Mouse (Mus musculus) lung, postnatal 36 days (tissue): ENCODE results near the gene Ptges2.

Experiments
- DNase-seq: peaks from one replicate; pipeline ENCODE4 v3.0.0; 2022; ENCODE audit warnings: mixed read lengths

Gene Ptges2

DNA sequence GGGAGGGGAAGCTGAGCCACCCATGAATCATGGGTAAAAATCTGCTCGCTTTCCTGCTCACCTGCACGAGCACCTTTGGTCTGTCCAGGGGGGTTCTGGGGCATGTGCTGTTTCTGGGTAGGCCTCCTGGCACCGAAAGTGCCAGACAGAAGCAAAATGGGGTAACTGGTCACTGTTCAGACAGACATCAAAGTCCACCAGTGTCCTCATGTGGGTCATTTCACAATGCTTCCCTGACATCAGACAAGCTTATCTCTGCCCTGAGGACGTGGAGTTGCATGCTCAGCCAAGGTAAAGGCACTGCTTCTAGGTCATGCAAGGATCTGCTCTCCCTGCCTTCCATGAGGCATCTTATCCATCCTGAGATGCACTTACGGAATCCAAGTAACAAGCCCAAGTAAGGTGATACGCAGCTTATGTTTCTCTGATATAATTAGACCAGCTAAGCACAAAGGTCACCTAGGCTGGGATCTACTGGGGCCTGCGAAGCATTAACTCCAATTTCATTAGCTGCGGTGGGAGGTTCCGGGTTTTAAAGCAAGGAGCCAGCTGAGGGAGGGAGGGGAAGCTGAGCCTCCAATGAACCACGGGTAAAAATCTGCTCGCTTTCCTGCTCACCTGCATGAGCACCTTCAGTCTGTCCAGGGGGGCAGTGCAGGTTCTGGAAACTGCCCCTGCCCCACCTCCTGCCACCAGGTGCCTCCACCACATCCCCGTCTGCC lies 22.9 kb downstream of the Ptges2 start:
- DNase-seq = no peak

GRCm38 (mm10) chr2:32419359-32419758 lies 23.7 kb downstream of the Ptges2 start:
- DNase-seq = peak; percentile 88

DNA sequence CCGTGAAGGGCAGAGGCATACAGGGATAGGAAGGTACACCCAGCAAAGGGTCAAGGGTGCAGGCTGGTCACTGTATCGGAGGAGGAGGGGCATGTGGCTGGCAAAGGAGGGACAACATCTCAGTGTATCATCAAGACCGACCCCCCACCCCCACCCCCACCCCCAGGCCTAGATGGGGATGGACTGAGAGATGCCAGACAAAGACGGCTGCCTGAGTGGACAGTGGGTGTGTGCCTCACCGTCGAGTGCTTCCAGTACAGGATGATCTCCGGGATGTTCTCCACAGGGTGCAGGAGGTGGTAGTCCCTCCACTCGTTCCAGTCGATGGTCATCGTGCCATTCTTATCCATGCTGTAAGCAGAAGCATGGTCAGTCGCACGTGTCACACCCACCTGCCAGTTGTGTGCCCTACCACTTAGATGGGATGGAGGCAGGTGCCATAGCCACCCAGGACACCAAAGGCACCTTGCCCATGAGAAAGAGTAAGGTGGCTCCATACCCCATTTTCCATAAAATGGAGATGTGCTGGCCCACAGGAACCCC lies 24.4 kb downstream of the Ptges2 start:
- no peak for DNase-seq

GRCm38 (mm10) chr2:32420647-32421046 lies 25.0 kb downstream of the Ptges2 start:
- no peak for DNase-seq

GRCm38 (mm10) chr2:32421851-32422251 lies 26.2 kb downstream of the Ptges2 start:
- no peak for DNase-seq

DNA sequence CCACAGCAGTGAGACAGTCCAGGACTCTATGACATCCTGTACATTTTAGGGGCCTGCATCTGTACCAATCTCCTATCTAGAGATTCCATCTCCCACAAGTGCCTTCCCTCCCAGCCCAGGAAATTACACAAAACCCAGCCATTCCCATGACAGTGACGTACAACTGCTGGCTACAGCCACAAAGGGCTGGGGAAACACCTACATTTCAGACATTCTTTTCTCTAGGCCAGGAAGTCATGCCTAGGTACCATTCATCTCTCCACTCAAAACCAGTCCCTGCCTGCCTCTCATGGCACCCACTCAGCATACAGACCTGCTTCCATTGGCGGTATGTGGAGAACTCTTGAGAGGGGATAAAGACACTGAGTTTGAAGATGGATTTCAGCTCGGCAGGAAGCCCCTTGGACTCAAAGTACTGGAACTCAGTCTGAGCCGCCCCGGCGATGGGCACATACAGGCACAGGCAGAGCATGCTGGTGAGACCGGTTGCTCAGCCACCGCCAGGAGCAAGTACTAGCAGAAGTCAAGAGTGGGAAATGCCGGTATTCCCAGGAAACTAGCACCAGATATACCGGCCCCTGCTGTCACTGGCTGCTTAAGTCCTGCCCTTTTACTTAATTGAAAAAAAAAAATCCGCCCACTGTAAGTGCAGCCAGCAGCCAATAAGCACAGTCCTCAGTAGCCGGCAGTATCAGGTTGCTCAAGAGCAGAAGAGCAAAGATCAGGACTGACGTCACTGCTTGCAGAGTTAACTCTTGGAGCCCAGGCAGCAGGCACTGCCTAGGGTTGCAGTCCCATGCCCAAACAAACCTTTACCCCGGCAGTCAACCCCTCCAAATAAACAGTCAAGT lies 28.0 kb downstream of the Ptges2 start:
- peak; percentile 93 for DNase-seq

DNA sequence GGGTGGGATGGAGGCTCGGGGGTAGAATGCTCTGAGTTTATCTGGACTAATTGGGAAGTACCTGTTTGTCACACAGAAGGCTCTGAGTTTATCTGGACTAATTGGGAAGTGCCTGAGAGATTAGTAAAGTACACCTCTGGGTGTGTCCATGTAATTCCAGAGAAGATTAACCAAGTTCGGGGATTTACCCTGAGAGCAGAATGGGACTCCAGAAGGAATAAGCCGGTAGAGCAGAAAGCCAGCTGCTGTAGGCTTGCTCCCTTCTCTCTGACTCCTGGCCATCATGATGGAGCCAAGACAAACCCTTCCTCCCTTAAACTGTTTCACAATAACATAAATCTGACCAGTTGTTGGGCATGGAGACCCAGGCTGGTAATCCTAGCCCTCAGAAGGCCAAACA lies 29.1 kb downstream of the Ptges2 start:
- DNase-seq = no peak

DNA sequence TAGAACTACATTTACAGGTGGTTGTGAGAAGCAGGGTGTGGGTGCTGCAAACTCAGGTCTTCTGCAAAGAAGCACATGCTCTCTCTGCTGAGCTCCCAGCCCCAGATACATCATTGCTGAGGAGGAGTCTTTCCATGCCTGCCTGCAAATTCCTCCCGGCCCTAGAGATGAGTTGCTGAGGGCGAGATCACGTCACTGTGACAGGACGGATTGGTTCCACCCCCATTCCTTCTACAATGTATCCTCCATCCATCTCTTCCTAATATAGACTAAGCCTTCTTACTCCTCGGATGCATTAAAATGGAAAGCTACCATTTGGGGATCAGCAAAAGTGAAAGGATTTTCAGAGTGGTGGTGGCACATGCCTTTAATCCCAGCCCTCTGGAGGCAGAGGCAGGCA lies 29.9 kb downstream of the Ptges2 start:
- DNase-seq = no peak

- no peak for DNase-seq
Measured at GRCm38 (mm10) chr2:32426141-32426540, 30.4 kb downstream of the Ptges2 start.

DNA sequence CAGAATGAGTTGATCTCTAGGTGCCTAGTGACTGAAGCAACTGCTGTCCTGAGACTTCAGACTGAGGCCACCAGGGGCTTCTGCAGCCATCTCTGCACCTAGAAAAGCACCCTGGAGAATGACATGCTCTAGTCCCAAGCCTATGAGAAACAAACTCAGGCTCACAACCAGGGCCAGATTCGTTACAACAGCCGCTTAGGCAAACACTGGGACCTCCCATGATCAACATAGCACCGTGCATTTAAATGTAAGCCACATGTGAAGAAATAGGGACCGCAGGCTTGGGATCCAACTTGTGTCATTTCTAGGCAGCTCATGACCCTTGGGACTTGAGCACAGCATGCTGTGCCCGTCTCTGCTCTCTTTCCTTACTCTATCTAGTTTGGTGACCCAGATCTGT lies 32.0 kb downstream of the Ptges2 start:
- DNase-seq = no peak

DNA sequence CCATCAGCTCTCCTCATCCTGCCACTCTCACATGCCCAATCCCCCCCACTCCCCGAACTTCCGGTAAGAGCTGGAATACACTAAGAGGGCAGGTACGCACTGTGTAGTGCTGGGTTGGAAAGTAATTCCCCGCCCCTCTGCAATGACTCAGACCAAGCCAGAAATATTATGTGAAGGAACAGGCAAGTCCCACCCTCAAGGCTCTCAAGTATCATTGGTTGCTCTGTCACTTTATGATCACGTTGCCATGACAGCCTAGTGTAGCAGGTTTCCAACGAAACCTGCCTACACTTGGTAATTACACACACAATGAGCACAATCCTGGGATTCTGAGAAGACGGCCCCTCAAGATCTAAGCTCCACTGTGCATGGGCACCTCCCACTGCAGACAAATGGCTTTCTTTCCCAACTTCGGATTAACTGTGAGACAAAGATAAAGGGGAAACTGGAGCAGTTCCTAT lies 32.6 kb downstream of the Ptges2 start:
- peak; percentile 88 for DNase-seq

- no peak for DNase-seq
Measured at GRCm38 (mm10) chr2:32429215-32429891, 33.7 kb downstream of the Ptges2 start.

- peak; percentile 75 for DNase-seq
Measured at GRCm38 (mm10) chr2:32430701-32431676, 35.3 kb downstream of the Ptges2 start.

DNA sequence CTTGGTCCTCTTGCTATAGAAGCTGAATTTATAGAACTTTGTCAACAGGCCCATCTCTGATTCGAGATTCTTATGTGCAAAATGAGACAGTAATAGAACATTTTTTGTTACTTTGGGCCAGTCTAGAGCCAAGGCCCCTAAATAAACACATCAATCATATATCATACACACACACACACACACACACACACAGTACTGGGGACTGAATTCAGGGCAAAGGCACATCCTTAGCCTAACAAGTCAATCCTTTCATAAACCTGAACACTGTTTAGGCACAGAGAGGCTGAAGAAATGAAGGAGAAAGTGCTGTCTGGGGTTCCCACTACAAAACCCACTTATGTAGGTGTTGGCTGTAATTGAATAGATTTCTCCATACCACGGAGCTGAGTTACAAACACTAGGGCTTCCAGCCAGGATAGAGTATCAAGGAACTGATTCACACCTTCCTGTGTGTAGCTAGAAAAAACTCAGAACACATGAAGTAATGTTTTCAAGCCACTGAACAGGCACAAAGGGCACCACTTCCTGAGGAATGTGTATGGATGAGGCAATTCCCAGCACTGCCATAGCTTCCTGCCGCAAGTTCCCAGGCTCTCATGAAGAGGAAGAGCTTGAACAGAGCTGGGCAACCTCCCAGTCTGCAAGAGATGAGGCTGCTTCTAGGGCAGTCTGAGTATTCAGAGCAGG lies 41.1 kb downstream of the Ptges2 start:
- DNase-seq = peak; percentile 84

DNA sequence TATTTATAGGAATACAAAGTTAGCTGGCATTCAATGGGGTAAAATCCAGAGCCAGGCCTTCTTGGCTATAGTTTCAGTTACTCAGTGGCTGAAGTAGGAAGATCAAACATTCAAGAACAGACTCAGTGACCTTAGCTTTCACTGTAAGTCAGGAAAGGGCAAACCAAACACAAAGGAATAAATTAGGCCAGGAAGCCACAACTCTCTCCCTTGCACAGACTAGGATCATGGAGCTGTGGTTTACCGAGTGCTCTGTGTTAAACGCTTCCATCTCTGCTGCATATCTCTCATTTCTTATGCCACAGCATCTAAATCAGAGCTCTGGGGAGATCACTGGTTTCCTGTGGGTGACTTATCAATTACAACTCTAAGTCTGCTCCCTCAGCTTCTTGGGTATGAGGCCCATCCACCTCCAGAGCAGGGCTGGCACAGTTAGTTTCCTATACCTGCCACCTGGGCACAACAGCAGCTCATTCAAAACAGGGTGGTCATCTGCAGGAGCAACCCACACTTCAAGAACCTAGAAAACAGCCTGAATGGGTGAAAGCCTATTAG lies 42.0 kb downstream of the Ptges2 start:
- no peak for DNase-seq

DNA sequence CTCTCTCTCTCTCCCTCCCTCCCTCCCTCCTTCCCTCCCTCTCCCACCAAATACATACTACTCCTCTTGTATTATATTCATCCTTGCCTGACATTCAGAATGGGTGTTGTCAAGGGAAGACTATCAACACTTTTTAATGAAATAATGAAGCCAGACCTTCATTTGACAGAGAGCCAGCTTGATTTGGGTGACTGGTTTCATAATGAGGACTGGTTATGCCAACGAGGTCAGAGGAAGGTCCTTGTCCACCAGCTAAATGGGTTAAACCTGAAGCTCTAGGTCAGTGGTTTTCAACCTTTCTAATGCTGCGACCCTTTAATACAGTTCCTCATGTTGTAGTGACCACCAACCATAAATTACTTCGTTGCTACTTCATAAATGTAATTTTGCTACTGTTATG lies 43.0 kb downstream of the Ptges2 start:
- no peak for DNase-seq

DNA sequence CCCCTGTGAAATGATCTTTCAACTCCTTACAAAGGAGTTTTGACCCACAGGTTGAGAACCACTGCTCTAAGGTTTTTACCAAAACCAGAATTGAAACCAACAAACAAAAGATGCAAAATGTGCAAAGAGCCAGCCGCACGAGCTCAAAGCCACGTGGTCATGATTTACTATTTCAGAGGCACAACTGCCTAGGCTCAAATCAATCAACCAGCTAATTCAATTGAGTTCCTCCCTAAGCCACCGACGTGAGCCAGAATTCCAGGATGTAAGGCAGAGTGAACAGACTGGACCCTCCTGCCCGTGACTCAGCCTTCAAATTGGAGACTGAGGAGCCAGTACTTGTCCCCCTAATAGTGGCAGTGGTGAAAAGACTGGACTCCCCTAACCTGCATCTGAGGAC lies 43.5 kb downstream of the Ptges2 start:
- no peak for DNase-seq

GRCm38 (mm10) chr2:32440164-32440563 lies 44.5 kb downstream of the Ptges2 start:
- peak; percentile 50 for DNase-seq

DNA sequence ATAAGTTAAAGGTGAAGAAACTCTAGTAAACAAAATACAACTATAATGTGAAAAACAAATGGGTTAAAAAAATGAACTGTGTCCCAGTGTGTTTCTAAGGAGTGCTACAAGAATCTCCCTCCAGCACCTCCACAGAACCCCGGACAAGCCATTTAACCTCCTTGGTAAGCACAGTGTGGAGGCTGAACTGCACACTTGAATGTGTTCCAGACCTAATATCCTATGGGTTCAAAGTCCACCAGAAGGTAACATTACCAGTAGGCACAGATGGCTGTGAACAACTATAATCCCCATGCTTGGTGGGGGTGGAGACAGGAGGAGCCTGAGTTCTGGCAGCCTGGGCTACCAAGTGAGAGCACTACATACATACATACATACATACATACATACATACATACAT lies 44.9 kb downstream of the Ptges2 start:
- no peak for DNase-seq

- no peak for DNase-seq
Measured at GRCm38 (mm10) chr2:32441550-32441949, 45.9 kb downstream of the Ptges2 start.

DNA sequence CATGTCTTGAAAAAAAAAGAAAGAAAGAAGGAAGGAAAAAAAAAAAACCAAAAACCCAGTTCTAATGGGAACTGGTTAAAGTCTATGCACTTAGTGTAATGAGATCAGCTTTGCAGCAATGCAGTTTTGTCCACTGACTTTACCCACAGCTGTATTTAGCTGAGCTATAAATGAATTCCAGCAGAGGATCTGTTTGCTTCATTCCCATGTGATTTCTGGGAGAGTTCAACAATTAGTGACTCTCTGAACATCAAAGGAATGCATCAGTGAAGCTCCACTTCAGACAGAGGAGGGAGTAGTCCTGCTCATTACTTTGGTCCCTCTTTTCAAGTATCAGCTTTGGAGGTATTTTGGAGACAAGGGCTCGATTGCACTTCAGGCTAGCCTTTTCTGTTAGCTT lies 49.8 kb downstream of the Ptges2 start:
- DNase-seq = no peak
